Mouse (Mus musculus): ENCODE results near the gene Zglp1. TPM values are rescaled to one million over a fixed set of nuclear protein-coding genes. Genes with fewer than 3 reads are reported as not detected.

The Zglp1 gene
- total RNA-seq, 1 experiment, result 1.3 TPM

GRCm38 (mm10) chr9:21030055-21030600 lies 36.8 kb downstream of the Zglp1 start:
- Histone ChIP-seq H3K36me3 (ENCODE audit: control insufficient read depth, insufficient read depth, low read length, poor library complexity, severe bottlenecking) (peaks cover 28% of the 10 kb centered on the region), H3K27ac (ENCODE audit: insufficient read depth, low read depth, low read length, poor library complexity, severe bottlenecking) (peak overlapping the region; percentile 1; the same call in 1 of the 2 replicates), H3K9me3 (ENCODE audit: control insufficient read depth, insufficient read depth, low read depth, low read length) (no peaks in the 10 kb centered on the region), H3K9ac (ENCODE audit: insufficient read depth, low read depth, low read length, poor library complexity, severe bottlenecking) (peak overlapping the region; percentile 41), H3K4me3 (ENCODE audit: insufficient read depth in 1 of 2, low read depth in 1 of 2, low read length in 2 of 2, poor library complexity in 1 of 2, severe bottlenecking in 1 of 2) (peak overlapping the region; percentile 28 to 39), H3K4me1 (ENCODE audit: control insufficient read depth in 2 of 2, insufficient read depth in 2 of 2, low read length in 2 of 2, poor library complexity in 1 of 2) (peaks cover 8 to 48% of the 10 kb centered on the region in 2 experiments)
- no peak for DNase-seq (ENCODE audit: low read depth, low spot score)
- no peak for TF ChIP-seq ZNF384 (IDR thresholded peaks at IDR 0.05; ENCODE audit: low read depth, low read length)
- TF ChIP-seq MAFK (IDR thresholded peaks at IDR 0.05; ENCODE audit: insufficient read depth, low read depth, low read length), result no peak
- TF ChIP-seq ZC3H11A (IDR thresholded peaks at IDR 0.05; ENCODE audit: borderline replicate concordance, low read depth, low read length), result no peak
- no peak for TF ChIP-seq CHD2 (IDR thresholded peaks at IDR 0.05; ENCODE audit: low read depth, low read length)
- in situ Hi-C loops (cut with MboI; ENCODE audit: low sequenced_read_pairs in 2 of 2, unreplicated experiment in 2 of 2), result no loop called here

GRCm38 (mm10) chr9:21029291-21030054 lies 37.4 kb downstream of the Zglp1 start, which contains the start of gene Icam4:
TSS of gene Icam4 (plus strand) at chr9:21029373.
- peak within 1 kb of the TSS; percentile 23 for H3K27ac ChIP-seq (ENCODE audit: insufficient read depth, low read depth, low read length, poor library complexity, severe bottlenecking)
- peaks cover 8 to 44% of the 10 kb centered on the region in 2 experiments for H3K4me1 ChIP-seq (ENCODE audit: control insufficient read depth in 2 of 2, insufficient read depth in 2 of 2, low read length in 2 of 2, poor library complexity in 1 of 2)
- H3K9ac ChIP-seq (ENCODE audit: insufficient read depth, low read depth, low read length, poor library complexity, severe bottlenecking), result peak within 1 kb of the TSS; percentile 73
- DNase-seq (ENCODE audit: low read depth, low spot score), result peak; percentile 80
- H3K9me3 ChIP-seq (ENCODE audit: control insufficient read depth, insufficient read depth, low read depth, low read length), result no peaks in the 10 kb centered on the region
- in situ Hi-C loops (cut with MboI; ENCODE audit: low sequenced_read_pairs in 2 of 2, unreplicated experiment in 2 of 2), result no loop called here
- H3K4me3 ChIP-seq (ENCODE audit: insufficient read depth in 1 of 2, low read depth in 1 of 2, low read length in 2 of 2, poor library complexity in 1 of 2, severe bottlenecking in 1 of 2), result peak within 1 kb of the TSS; percentile 54 to 64
- peaks cover 28% of the 10 kb centered on the region for H3K36me3 ChIP-seq (ENCODE audit: control insufficient read depth, insufficient read depth, low read length, poor library complexity, severe bottlenecking)
- TF ChIP-seq HCFC1 (IDR thresholded peaks at IDR 0.05; ENCODE audit: borderline replicate concordance, insufficient read depth, low read length) (no peak), CHD2 (IDR thresholded peaks at IDR 0.05; ENCODE audit: low read depth, low read length) (no peak), MAFK (IDR thresholded peaks at IDR 0.05; ENCODE audit: insufficient read depth, low read depth, low read length) (no peak), ZNF384 (IDR thresholded peaks at IDR 0.05; ENCODE audit: low read depth, low read length) (no peak)

GRCm38 (mm10) chr9:21028560-21029110 lies 38.3 kb downstream of the Zglp1 start:
- in situ Hi-C loops (cut with MboI; ENCODE audit: low sequenced_read_pairs in 2 of 2, unreplicated experiment in 2 of 2), result no loop called here
- H3K9me3 ChIP-seq (ENCODE audit: control insufficient read depth, insufficient read depth, low read depth, low read length), result no peaks in the 10 kb centered on the region
- peaks cover 9 to 41% of the 10 kb centered on the region in 2 experiments; a peak in 3 of 4 replicates for H3K4me1 ChIP-seq (ENCODE audit: control insufficient read depth in 2 of 2, insufficient read depth in 2 of 2, low read length in 2 of 2, poor library complexity in 1 of 2)
- TF ChIP-seq ZC3H11A (IDR thresholded peaks at IDR 0.05; ENCODE audit: borderline replicate concordance, low read depth, low read length) (no peak), CHD2 (IDR thresholded peaks at IDR 0.05; ENCODE audit: low read depth, low read length) (no peak), MAFK (IDR thresholded peaks at IDR 0.05; ENCODE audit: insufficient read depth, low read depth, low read length) (no peak), ZNF384 (IDR thresholded peaks at IDR 0.05; ENCODE audit: low read depth, low read length) (no peak)
- peaks cover 28% of the 10 kb centered on the region for H3K36me3 ChIP-seq (ENCODE audit: control insufficient read depth, insufficient read depth, low read length, poor library complexity, severe bottlenecking)
- H3K4me3 ChIP-seq (ENCODE audit: insufficient read depth in 1 of 2, low read depth in 1 of 2, low read length in 2 of 2, poor library complexity in 1 of 2, severe bottlenecking in 1 of 2), result no peak overlapping the region
- H3K27ac ChIP-seq (ENCODE audit: insufficient read depth, low read depth, low read length, poor library complexity, severe bottlenecking), result peak overlapping the region; percentile 23; the same call in 1 of the 2 replicates
- no peak for DNase-seq (ENCODE audit: low read depth, low spot score)
- H3K9ac ChIP-seq (ENCODE audit: insufficient read depth, low read depth, low read length, poor library complexity, severe bottlenecking), result peak overlapping the region; percentile 3; the same call in 1 of the 2 replicates

- H3K4me1 ChIP-seq (ENCODE audit: control insufficient read depth in 2 of 2, insufficient read depth in 2 of 2, low read length in 2 of 2, poor library complexity in 1 of 2), result peaks cover 9 to 39% of the 10 kb centered on the region in 2 experiments; a peak in 3 of 4 replicates
- peak overlapping the region; percentile 31; the same call in 1 of the 2 replicates for H3K27ac ChIP-seq (ENCODE audit: insufficient read depth, low read depth, low read length, poor library complexity, severe bottlenecking)
- in situ Hi-C loops (cut with MboI; ENCODE audit: low sequenced_read_pairs in 2 of 2, unreplicated experiment in 2 of 2), result no loop called here
- H3K36me3 ChIP-seq (ENCODE audit: control insufficient read depth, insufficient read depth, low read length, poor library complexity, severe bottlenecking), result peaks cover 28% of the 10 kb centered on the region
- no peak overlapping the region for H3K9ac ChIP-seq (ENCODE audit: insufficient read depth, low read depth, low read length, poor library complexity, severe bottlenecking)
- TF ChIP-seq MAFK (IDR thresholded peaks at IDR 0.05; ENCODE audit: insufficient read depth, low read depth, low read length) (no peak), HCFC1 (IDR thresholded peaks at IDR 0.05; ENCODE audit: borderline replicate concordance, insufficient read depth, low read length) (no peak), ZNF384 (IDR thresholded peaks at IDR 0.05; ENCODE audit: low read depth, low read length) (no peak), ZC3H11A (IDR thresholded peaks at IDR 0.05; ENCODE audit: borderline replicate concordance, low read depth, low read length) (no peak), CHD2 (IDR thresholded peaks at IDR 0.05; ENCODE audit: low read depth, low read length) (no peak)
- DNase-seq (ENCODE audit: low read depth, low spot score), result no peak
- H3K9me3 ChIP-seq (ENCODE audit: control insufficient read depth, insufficient read depth, low read depth, low read length), result no peaks in the 10 kb centered on the region
- no peak overlapping the region for H3K4me3 ChIP-seq (ENCODE audit: insufficient read depth in 1 of 2, low read depth in 1 of 2, low read length in 2 of 2, poor library complexity in 1 of 2, severe bottlenecking in 1 of 2)
Observed at GRCm38 (mm10) chr9:21027774-21028290, 39.1 kb downstream of the Zglp1 start.
